Mouse (Mus musculus) cerebellum, adult 8-10 months (tissue): ENCODE measurements at regions not wholly inside any gene's neighbourhood (a gene's known extent, or its start where the extent isn't known, plus 50 kb on each side); places are given as distances from the start of the nearest gene placed in this dataset.
"Not testable (repeated sequence)": the region's sequence is repeated elsewhere in the genome, so short reads cannot be mapped to it uniquely, and the experiment has no call there.

Experiments used
- DNase-seq: peaks from one replicate; pipeline ENCODE4 v3.0.0; 2022

GRCm38 (mm10) chr1:73641456-73641855 lies 482.8 kb downstream of the Tns1 start:
- no peak for DNase-seq

- no peak for DNase-seq
Measured at GRCm38 (mm10) chr1:73640726-73641451, 483.4 kb downstream of the Tns1 start.

- DNase-seq, result no peak
Measured at GRCm38 (mm10) chr1:73635709-73636108, 488.5 kb downstream of the Tns1 start.

GRCm38 (mm10) chr1:73634871-73635270 lies 489.4 kb downstream of the Tns1 start:
- peak; percentile 10 for DNase-seq

GRCm38 (mm10) chr1:73633071-73633470 lies 491.2 kb downstream of the Tns1 start:
- DNase-seq, result no peak

GRCm38 (mm10) chr1:73630363-73630762 lies 493.9 kb downstream of the Tns1 start:
- no peak for DNase-seq

- no peak for DNase-seq
Measured at GRCm38 (mm10) chr1:73625365-73625764, 498.9 kb downstream of the Tns1 start.

- not testable (repeated sequence) for DNase-seq
Measured at GRCm38 (mm10) chr1:73621121-73621520, 503.1 kb downstream of the Tns1 start.

- peak; percentile 66 for DNase-seq
Measured at GRCm38 (mm10) chr1:73618551-73619170, 505.6 kb downstream of the Tns1 start.

- DNase-seq, result no peak
Measured at GRCm38 (mm10) chr1:73593653-73594385, 530.4 kb downstream of the Tns1 start.

- no peak for DNase-seq
Measured at GRCm38 (mm10) chr1:73591342-73592099, 532.7 kb downstream of the Tns1 start.

- DNase-seq, result no peak
Measured at GRCm38 (mm10) chr1:73579680-73580079, 544.6 kb downstream of the Tns1 start.

GRCm38 (mm10) chr1:73577019-73577418 lies 547.2 kb downstream of the Tns1 start:
- no peak for DNase-seq

GRCm38 (mm10) chr1:73575694-73576093 lies 548.6 kb downstream of the Tns1 start:
- DNase-seq, result no peak

- DNase-seq, result no peak
Measured at GRCm38 (mm10) chr1:73570944-73571343, 553.3 kb downstream of the Tns1 start.

GRCm38 (mm10) chr1:73566770-73567169 lies 551.1 kb upstream of the Tnp1 start:
- DNase-seq, result no peak

- DNase-seq, result no peak
Measured at GRCm38 (mm10) chr1:73560594-73560993, 544.9 kb upstream of the Tnp1 start.

GRCm38 (mm10) chr1:73547877-73548276 lies 532.2 kb upstream of the Tnp1 start:
- DNase-seq, result no peak

- no peak for DNase-seq
Measured at GRCm38 (mm10) chr1:73545401-73545800, 529.7 kb upstream of the Tnp1 start.

GRCm38 (mm10) chr1:73541371-73541770 lies 525.7 kb upstream of the Tnp1 start:
- DNase-seq, result no peak

GRCm38 (mm10) chr1:73538420-73538871 lies 522.7 kb upstream of the Tnp1 start:
- no peak for DNase-seq

GRCm38 (mm10) chr1:73535726-73536265 lies 520.1 kb upstream of the Tnp1 start:
- no peak for DNase-seq

- DNase-seq, result peak; percentile 27
Measured at GRCm38 (mm10) chr1:73533526-73533925, 517.8 kb upstream of the Tnp1 start.
